Mouse (Mus musculus): Measurements from ENCODE around the gene Ank3. TPM values are rescaled to one million over a fixed set of nuclear protein-coding genes. Genes with fewer than 3 reads are reported as not detected.

Gene Ank3
- total RNA-seq, 2 experiments from 2014 or later: not detected

DNA sequence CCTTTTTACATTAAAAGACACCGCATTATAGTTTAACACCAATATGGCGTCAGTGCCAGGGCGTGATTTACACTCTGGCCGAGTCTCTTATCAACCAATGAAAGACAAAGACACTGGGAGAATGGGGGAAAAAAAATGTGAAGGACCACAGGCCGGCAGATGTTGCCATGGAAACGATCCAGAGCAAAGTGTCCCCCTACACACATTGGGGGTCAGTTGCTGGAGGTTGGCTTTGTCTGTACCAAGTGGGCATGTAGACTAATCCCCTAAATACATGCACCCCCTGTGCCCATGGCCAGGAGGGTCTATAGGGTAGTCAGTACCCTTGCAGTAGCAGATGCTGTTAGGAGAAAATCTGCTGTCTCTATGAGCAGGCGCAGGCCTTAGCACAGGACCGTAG lies 547.3 kb downstream of the Ank3 start:
- no peak for ATAC-seq (ENCODE audit: poor library complexity, severe bottlenecking)

GRCm38 (mm10) chr10:69946271-69946670 lies 547.7 kb downstream of the Ank3 start:
- ATAC-seq (ENCODE audit: poor library complexity, severe bottlenecking): no peak

DNA sequence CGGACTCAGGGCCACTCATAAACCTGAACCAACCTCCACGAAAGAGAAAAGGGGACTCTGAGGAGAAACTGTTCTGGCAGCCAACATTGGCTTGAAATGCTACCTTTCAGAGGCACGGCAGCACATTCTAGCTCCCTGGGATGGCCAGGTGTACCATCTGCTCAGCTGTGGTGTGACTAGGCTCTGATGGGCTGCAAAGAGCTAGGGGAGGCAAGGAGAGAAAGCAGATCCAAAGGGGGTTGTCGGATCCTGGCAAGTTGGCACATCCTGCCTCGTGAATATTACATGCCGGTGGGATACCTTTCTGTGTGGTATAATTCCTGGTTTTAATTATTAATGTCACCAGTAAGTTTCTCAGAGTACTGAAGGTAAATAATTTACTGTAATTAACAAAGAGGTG lies 548.5 kb downstream of the Ank3 start:
- ATAC-seq (ENCODE audit: poor library complexity, severe bottlenecking): no peak

- ATAC-seq (ENCODE audit: poor library complexity, severe bottlenecking): no peak
These were observed 551.8 kb downstream of the Ank3 start for GRCm38 (mm10) chr10:69950236-69950918.

DNA sequence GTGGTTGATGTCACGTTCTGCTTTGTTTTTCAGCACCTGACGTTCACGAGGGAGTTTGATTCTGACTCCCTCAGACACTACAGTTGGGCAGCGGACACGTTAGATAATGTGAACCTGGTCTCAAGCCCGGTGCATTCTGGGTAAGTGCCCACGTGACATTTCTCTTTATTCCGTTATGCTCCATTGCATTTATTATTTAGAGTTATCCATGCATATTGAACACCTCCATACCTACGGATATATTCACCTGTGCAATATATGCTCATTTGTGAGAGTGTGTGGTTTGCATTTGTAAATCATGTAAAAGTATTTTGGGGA lies 552.3 kb downstream of the Ank3 start:
- no peak for ATAC-seq (ENCODE audit: poor library complexity, severe bottlenecking)

- ATAC-seq (ENCODE audit: poor library complexity, severe bottlenecking): no peak
These were observed 552.9 kb downstream of the Ank3 start for GRCm38 (mm10) chr10:69951426-69951825.

- no peak for ATAC-seq (ENCODE audit: poor library complexity, severe bottlenecking)
These were observed 553.7 kb downstream of the Ank3 start for GRCm38 (mm10) chr10:69952316-69952715.

DNA sequence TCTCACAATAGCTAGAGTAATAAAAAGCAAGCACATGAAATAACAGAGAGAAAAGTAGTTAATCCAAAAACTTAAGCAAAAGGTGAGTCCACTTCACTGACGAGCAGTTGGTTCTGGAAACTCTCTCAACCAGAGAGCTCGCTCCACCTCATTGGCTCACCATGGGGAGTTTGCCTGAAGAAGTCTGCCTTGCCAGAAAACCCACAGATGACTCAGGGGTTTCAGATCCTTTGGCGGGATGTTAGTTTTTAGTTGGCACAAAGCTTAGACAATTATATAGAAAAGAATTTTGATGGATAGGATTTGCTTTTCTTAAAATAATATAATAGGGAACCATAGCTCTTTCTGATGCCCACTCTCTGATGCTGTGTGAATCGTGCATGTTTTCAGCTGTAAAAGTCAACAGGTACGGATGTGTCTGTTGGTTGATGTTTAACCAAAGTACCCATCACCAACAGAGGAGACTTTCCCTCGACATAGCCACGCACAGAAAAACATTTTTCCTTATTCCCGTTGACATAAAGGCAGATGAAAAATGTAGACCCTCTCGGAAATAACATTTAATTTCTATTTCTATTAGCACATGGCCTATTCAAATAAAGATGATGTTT lies 556.2 kb downstream of the Ank3 start:
- ATAC-seq (ENCODE audit: poor library complexity, severe bottlenecking): no peak

GRCm38 (mm10) chr10:69962226-69962625 lies 563.7 kb downstream of the Ank3 start:
- ATAC-seq (ENCODE audit: poor library complexity, severe bottlenecking): no peak

GRCm38 (mm10) chr10:69962976-69963375 lies 564.4 kb downstream of the Ank3 start:
- no peak for ATAC-seq (ENCODE audit: poor library complexity, severe bottlenecking)

GRCm38 (mm10) chr10:69964611-69965010 lies 566.0 kb downstream of the Ank3 start:
- peak; percentile 79 for ATAC-seq (ENCODE audit: poor library complexity, severe bottlenecking)

DNA sequence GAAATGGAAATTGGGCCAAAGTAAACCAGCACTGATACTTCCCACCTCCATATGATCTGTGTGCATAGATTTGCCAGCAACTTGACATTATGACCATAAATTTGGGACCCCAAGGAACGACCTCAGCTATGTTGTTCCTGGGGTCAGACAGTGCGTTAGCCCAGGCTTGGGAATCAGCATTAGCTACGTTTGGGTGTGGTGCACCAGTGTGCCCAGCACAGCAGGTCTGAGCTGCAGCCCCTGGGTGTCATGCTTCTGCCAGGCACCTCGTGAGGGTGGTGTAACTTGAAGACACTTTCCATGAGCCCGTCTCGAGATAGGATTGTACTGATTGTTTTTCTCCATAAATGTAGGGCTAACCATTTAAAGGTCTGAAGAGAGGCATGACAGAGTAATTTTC lies 566.5 kb downstream of the Ank3 start:
- ATAC-seq (ENCODE audit: poor library complexity, severe bottlenecking): no peak

GRCm38 (mm10) chr10:69967994-69968393 lies 569.4 kb downstream of the Ank3 start:
- ATAC-seq (ENCODE audit: poor library complexity, severe bottlenecking): no peak

DNA sequence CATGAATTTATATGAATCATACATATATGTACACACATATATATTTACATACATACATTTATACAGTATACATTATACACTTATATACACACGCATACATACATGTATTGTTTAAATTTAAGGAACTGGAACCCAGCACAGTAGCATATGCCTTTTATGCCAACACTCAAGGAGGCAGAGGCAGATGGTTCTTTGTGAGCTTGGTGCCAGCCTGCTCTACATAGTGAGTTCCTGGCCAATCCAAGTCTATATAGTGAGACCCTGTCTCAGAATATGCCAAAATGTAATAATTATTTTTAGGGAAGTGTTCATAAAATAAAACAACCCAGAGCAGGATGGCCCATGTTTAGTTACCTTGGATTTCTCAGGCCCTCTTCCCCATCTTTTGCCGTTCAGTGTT lies 581.1 kb downstream of the Ank3 start:
- ATAC-seq (ENCODE audit: poor library complexity, severe bottlenecking): no peak

- no peak for ATAC-seq (ENCODE audit: poor library complexity, severe bottlenecking)
These were observed 583.0 kb downstream of the Ank3 start for GRCm38 (mm10) chr10:69981386-69982097.

- ATAC-seq (ENCODE audit: poor library complexity, severe bottlenecking): no peak
These were observed 584.1 kb downstream of the Ank3 start for GRCm38 (mm10) chr10:69982701-69983100.

GRCm38 (mm10) chr10:69987496-69987895 lies 588.9 kb downstream of the Ank3 start:
- no peak for ATAC-seq (ENCODE audit: poor library complexity, severe bottlenecking)

DNA sequence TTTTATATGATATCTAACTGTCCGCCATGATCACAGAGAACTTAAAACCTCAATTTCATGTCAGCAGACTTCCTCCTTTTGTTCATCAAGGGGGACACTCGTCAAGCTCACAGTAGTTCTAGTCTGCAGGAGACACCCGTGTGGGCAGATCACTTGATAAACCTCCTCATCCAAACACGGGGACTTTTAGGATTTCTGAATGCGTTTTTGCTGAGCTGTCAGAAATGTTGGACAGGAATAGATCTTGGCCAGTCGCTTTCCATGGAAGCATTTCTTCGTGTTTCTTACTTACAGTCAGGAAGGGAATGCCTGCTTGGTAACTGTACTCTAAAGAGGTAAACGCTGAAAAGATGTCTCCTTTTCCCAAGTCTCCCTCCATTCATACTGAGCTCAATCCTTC lies 598.5 kb downstream of the Ank3 start:
- no peak for ATAC-seq (ENCODE audit: poor library complexity, severe bottlenecking)

- ATAC-seq (ENCODE audit: poor library complexity, severe bottlenecking): no peak
These were observed 605.5 kb downstream of the Ank3 start for GRCm38 (mm10) chr10:70004058-70004457.

DNA sequence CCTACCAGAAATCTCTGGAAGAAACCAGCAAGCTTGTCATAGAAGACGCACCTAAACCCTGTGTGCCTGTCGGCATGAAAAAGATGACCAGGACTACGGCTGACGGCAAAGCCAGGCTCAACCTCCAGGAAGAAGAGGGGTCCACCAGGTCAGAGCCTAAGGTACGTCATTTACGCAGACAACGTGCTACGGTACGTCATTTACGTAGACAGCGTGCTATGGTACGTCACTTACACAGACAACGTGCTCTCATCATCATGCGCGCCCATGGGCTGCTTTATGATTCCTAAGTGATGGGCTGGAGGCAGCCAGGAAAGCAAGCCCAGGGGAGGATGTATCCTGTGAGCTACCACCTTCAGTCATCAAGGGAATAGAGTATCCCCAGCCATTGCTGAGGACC lies 606.3 kb downstream of the Ank3 start:
- ATAC-seq (ENCODE audit: poor library complexity, severe bottlenecking): no peak

GRCm38 (mm10) chr10:70006380-70006779 lies 607.8 kb downstream of the Ank3 start:
- ATAC-seq (ENCODE audit: poor library complexity, severe bottlenecking): no peak

DNA sequence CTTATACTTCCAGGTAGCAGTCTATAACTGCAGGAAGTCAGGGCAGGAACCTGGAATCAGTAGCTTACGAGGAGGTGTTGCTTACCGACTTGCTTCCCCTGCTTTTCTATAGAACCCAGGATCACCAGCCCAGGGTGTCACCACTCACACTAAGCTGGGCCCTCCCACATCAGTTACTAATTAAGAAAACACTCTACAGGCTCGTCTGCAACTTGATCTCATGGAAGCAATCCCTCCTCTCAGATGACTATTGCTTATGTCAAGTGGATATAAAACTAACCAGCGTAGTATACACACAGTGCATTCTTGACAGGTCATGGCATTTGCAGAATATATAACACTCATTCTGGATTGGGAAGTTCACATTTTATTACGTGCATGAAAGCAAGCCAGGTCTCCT lies 613.2 kb downstream of the Ank3 start:
- no peak for ATAC-seq (ENCODE audit: poor library complexity, severe bottlenecking)
